Mouse (Mus musculus) embryonic fibroblast, embryonic 13.5 days (primary cell): ENCODE data around the gene Rep15.

Experiments
- CTCF ChIP-seq: IDR thresholded peaks from 2 replicates; pipeline ENCODE4 v1.5.1; 2011; ENCODE audit warnings: mild to moderate bottlenecking, control low read depth, low read length, moderate library complexity, borderline replicate concordance; ENCODE audit not compliant: insufficient read depth
- POLR2A ChIP-seq: IDR thresholded peaks from 2 replicates; pipeline ENCODE4 v1.6.1; 2011; ENCODE audit warnings: low read depth, mild to moderate bottlenecking, control low read depth, low read length, moderate library complexity

- TF ChIP-seq POLR2A = no peak
- no peak for TF ChIP-seq CTCF
These were observed 47.8 kb upstream of the Rep15 start for GRCm38 (mm10) chr6:146984569-146984968.
